Comparison of ENCODE assay signal across 22 mouse cellular contexts in the genomic region with DNA sequence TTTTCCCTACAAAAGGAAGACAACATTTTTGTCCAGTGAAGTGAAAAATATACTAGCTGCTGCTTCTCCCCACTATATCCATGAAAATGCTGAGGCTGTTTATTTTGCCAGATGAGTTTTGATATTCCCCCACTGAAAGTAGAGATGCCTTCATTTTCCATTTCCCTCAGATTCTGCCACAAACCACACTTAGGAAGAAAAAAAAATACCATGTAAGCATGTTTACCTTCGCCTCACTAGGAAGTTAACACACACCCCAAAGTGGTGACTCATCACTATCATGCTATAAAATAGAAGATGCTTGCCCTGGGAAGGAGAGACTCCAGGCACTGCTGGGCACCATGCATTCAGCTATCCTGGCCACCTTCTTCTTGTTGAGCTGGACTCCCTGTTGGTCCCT. TPM values are rescaled to one million over a fixed set of nuclear protein-coding genes. Genes with fewer than 3 reads are reported as not detected.
"Had no signal": no experiment of that assay in that cellular context is flagged by ENCODE, and none has a peak within 500 bp of the region (broad histone marks: within the 10 kb centered on the region; RNA-seq: fewer than 3 reads in every experiment).

Gene Mmp13 (plus strand): TSS at position 301 of the 400 bp plus-strand sequence.

- H3K9me3 ChIP-seq: kidney, embryonic 15.5 days; limb, embryonic 12.5 days; liver, embryonic 12.5 days; liver, embryonic 15.5 days; lung, embryonic 15.5 days; midbrain, embryonic 10.5 days; midbrain, embryonic 13.5 days; neural tube, embryonic 13.5 days; stomach, embryonic 15.5 days had no signal

- ATAC-seq: liver, embryonic 12.5 days; midbrain, embryonic 13.5 days; midbrain, embryonic 16.5 days had no signal

- H3K9ac ChIP-seq: kidney, embryonic 15.5 days; limb, embryonic 12.5 days; liver, embryonic 12.5 days; liver, embryonic 15.5 days; lung, embryonic 15.5 days; midbrain, embryonic 13.5 days; neural tube, embryonic 13.5 days; stomach, embryonic 15.5 days had no signal

- H3K4me2 ChIP-seq: kidney, embryonic 15.5 days; limb, embryonic 12.5 days; liver, embryonic 12.5 days; liver, embryonic 15.5 days; lung, embryonic 15.5 days; midbrain, embryonic 13.5 days; neural tube, embryonic 13.5 days; stomach, embryonic 15.5 days had no signal

- H3K4me3 ChIP-seq: kidney, embryonic 15.5 days; left cerebral cortex, adult 2 months; limb, embryonic 12.5 days; liver, embryonic 12.5 days; liver, embryonic 15.5 days; lung, embryonic 15.5 days; megakaryocyte, embryonic 14.5 days; midbrain, embryonic 10.5 days; midbrain, embryonic 13.5 days; myocyte; neural tube, embryonic 13.5 days; stomach, embryonic 15.5 days had no signal

- H3K36me3 ChIP-seq: kidney, embryonic 15.5 days; limb, embryonic 12.5 days; liver, embryonic 12.5 days; liver, embryonic 15.5 days; lung, embryonic 15.5 days; midbrain, embryonic 10.5 days; midbrain, embryonic 13.5 days; neural tube, embryonic 13.5 days; stomach, embryonic 15.5 days had no signal

- H3K27ac ChIP-seq: kidney, embryonic 15.5 days; left cerebral cortex, adult 2 months; limb, embryonic 12.5 days; liver, embryonic 12.5 days; liver, embryonic 15.5 days; lung, embryonic 15.5 days; macrophage; midbrain, embryonic 10.5 days; midbrain, embryonic 13.5 days; neural tube, embryonic 13.5 days; stomach, embryonic 15.5 days had no signal

- H3K27me3 ChIP-seq: kidney, embryonic 15.5 days; limb, embryonic 12.5 days; liver, embryonic 12.5 days; liver, embryonic 15.5 days; lung, embryonic 15.5 days; megakaryocyte, embryonic 14.5 days; midbrain, embryonic 13.5 days; neural tube, embryonic 13.5 days; stomach, embryonic 15.5 days had no signal

- DNase-seq: kidney, adult 8-10 months; kidney, postnatal 10 days; kidney, postnatal 36 days; layer of hippocampus, postnatal 36 days; liver; lung, adult 18-20 months; lung, postnatal 14 days; thymus, postnatal 25 days had no signal

- H3K4me1 ChIP-seq: kidney, embryonic 15.5 days; limb, embryonic 12.5 days; liver, embryonic 12.5 days; liver, embryonic 15.5 days; lung, embryonic 15.5 days; megakaryocyte, embryonic 14.5 days; midbrain, embryonic 10.5 days; midbrain, embryonic 13.5 days; neural tube, embryonic 13.5 days; stomach, embryonic 15.5 days had no signal

RNA-seq across cellular contexts. Expression of gene Mmp13, which starts in this region (rescaled TPM):
- polyA plus RNA-seq: limb, embryonic 12.5 days; liver, embryonic 12.5 days; midbrain, embryonic 10.5 days; midbrain, embryonic 13.5 days; neural tube, embryonic 13.5 days had no signal
